Mouse (Mus musculus) lung, embryonic 15.5 days (tissue): ENCODE data around the gene Elavl3. TPM values are rescaled to one million over a fixed set of nuclear protein-coding genes. Genes with fewer than 3 reads are reported as not detected.
A peak's percentile ranks its signal among the peaks of the same experiment; 100 is the strongest.

Source experiments
- ATAC-seq: fragments of 200-750 bp; cut with Nextera tagmentation; 2 replicates; pipeline ENCODE4 v1.8.0; 2017; ENCODE audit warnings: moderate number of reproducible peaks, borderline replicate concordance; ENCODE audit not compliant: low FRiP score, low TSS enrichment; ENCODE audit errors: extremely low read depth
- H3K27ac ChIP-seq: fragments of 300-500 bp; sonication (generic); 2 replicates; pipeline ENCODE4 v1.5.1; 2015; ENCODE audit warnings: moderate library complexity, mild to moderate bottlenecking, inconsistent platforms
- H3K27me3 ChIP-seq: fragments of 300-500 bp; sonication (generic); 2 replicates; pipeline ENCODE4 v1.6.1; 2015; ENCODE audit warnings: inconsistent platforms
- H3K36me3 ChIP-seq: fragments of 300-500 bp; sonication (generic); 2 replicates; pipeline ENCODE4 v1.6.1; 2015; ENCODE audit warnings: inconsistent platforms
- H3K4me1 ChIP-seq: fragments of 300-500 bp; sonication (generic); 2 replicates; pipeline ENCODE4 v1.6.1; 2015; ENCODE audit warnings: inconsistent platforms
- H3K4me2 ChIP-seq: fragments of 300-500 bp; sonication (generic); 2 replicates; pipeline ENCODE4 v1.6.1; 2015; ENCODE audit warnings: inconsistent platforms, mild to moderate bottlenecking, moderate library complexity
- H3K4me3 ChIP-seq: fragments of 300-500 bp; sonication (generic); 2 replicates; pipeline ENCODE4 v1.5.1; 2015; ENCODE audit warnings: mild to moderate bottlenecking, inconsistent platforms
- H3K9ac ChIP-seq: fragments of 300-500 bp; sonication (generic); 2 replicates; pipeline ENCODE4 v1.6.1; 2015; ENCODE audit warnings: inconsistent platforms
- H3K9me3 ChIP-seq: fragments of 300-500 bp; sonication (generic); 2 replicates; pipeline ENCODE4 v1.6.1; 2016; ENCODE audit warnings: inconsistent platforms
- WGBS: fragments of 180-500 bp; shearing (Covaris S2); methylation state at CpG from one replicate; pipeline ENCODE4 v1.1.7; 2015; 5-methylcytosine and 5-hydroxymethylcytosine counted together
- polyA plus RNA-seq: library from polyadenylated mRNA; unstranded; fragments of >200 nt; fragmentation: Nextera tagmentation; extraction: Ambion mirVana; gene quantifications from 2 replicates; pipeline ENCODE4 v1.2.1, GENCODE M21; 2015

Elavl3 gene
- 0.25 and 0.51 TPM in 2 replicates for polyA plus RNA-seq

DNA sequence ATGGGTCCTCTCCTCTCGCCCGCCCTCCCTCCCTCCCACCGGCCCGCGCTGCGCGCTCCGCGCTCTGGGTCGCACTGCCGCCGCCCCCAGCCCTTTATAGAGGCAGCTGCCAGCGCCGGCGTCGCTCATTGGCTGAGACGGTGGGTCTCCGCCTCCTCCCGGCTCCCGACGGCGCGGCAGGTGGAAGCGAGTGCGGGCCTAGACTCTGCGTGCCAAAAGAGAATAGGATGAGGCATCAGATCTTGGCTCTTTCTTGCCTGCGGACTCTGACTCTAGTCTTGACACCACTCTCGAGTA is at the start of gene Elavl3:
Gene Elavl3, minus strand, starts transcription at position 66 of the 297 bp plus-strand sequence.
- H3K9ac ChIP-seq: no peak within 1 kb of the TSS
- H3K27me3 ChIP-seq: peaks cover 80% of the 10 kb centered on the region
- H3K4me3 ChIP-seq: peak within 1 kb of the TSS; percentile 38
- no peak within 1 kb of the TSS for H3K27ac ChIP-seq
- no peaks in the 10 kb centered on the region for H3K9me3 ChIP-seq
- peaks cover 27% of the 10 kb centered on the region for H3K4me1 ChIP-seq
- peak within 1 kb of the TSS; percentile 67 for H3K4me2 ChIP-seq
- WGBS: 2% methylated on average over 20 of the region's 28 CpGs
- ATAC-seq: no peak
- peaks cover 1% of the 10 kb centered on the region; the same call in 1 of the 2 replicates for H3K36me3 ChIP-seq

- Histone ChIP-seq H3K4me2 (peak overlapping the region; percentile 40), H3K4me3 (peak overlapping the region; percentile 18), H3K9me3 (no peaks in the 10 kb centered on the region), H3K27me3 (peaks cover 33% of the 10 kb centered on the region), H3K36me3 (no peaks in the 10 kb centered on the region), H3K27ac (no peak overlapping the region; the same call in 1 of the 2 replicates), H3K9ac (0 out of 2 replicates have a peak overlapping the region, but pooled peaks have one; percentile 2), H3K4me1 (peaks cover 17% of the 10 kb centered on the region)
- peak; percentile 40; the same call in 1 of the 2 replicates for ATAC-seq
- 2% methylated on average over 18 of the region's 18 CpGs for WGBS
Measured at GRCm38 (mm10) chr9:22099922-22100321, 48.1 kb upstream of the Elavl3 start.

GRCm38 (mm10) chr9:22098993-22099696 is 47.3 kb upstream of the Elavl3 start, which contains the start of gene Cnn1:
TSS of gene Cnn1 (plus strand) at chr9:22099216.
- H3K4me3 ChIP-seq: peak within 1 kb of the TSS; percentile 18
- peaks cover 17% of the 10 kb centered on the region for H3K4me1 ChIP-seq
- ATAC-seq: peak; percentile 16; the same call in 1 of the 2 replicates
- 8% methylated on average over 14 of the region's 14 CpGs for WGBS
- H3K9me3 ChIP-seq: no peaks in the 10 kb centered on the region
- H3K4me2 ChIP-seq: peak within 1 kb of the TSS; percentile 40
- H3K36me3 ChIP-seq: no peaks in the 10 kb centered on the region
- H3K27ac ChIP-seq: no peak within 1 kb of the TSS; the same call in 1 of the 2 replicates
- H3K9ac ChIP-seq: 0 out of 2 replicates have a peak within 1 kb of the TSS, but pooled peaks have one; percentile 2
- H3K27me3 ChIP-seq: peaks cover 33% of the 10 kb centered on the region

DNA sequence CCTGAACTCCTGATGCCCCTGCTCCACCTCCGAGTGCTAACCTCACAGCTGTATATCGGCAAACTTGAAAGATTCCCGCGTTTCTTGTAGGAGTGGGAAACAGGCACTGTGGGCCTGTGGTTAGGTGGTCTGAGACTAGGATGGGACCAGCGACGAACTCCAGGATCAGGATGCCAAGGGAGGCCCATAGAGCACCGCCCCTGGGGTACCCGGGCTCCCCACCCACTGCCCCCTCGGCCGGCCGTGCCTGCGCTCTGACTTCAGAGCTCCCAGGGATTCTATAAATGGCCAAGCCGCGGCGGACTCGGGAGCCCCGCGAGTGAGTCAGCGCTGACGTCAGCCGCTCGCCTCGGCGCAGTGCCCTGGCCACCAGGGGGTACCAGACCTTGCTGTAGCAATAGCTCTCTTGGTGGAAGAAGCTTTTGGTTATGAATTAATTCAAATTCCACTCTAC is 44.1 kb upstream of the Elavl3 start:
- H3K4me3 ChIP-seq: peak overlapping the region; percentile 37
- peaks cover 26% of the 10 kb centered on the region for H3K27me3 ChIP-seq
- WGBS: under 1% methylated on average over 24 of the region's 24 CpGs
- peak overlapping the region; percentile 48 for H3K9ac ChIP-seq
- peaks cover 17% of the 10 kb centered on the region for H3K4me1 ChIP-seq
- peak; percentile 55; the same call in 1 of the 2 replicates for ATAC-seq
- H3K27ac ChIP-seq: no peak overlapping the region
- H3K9me3 ChIP-seq: no peaks in the 10 kb centered on the region
- peak overlapping the region; percentile 79 for H3K4me2 ChIP-seq
- H3K36me3 ChIP-seq: no peaks in the 10 kb centered on the region

DNA sequence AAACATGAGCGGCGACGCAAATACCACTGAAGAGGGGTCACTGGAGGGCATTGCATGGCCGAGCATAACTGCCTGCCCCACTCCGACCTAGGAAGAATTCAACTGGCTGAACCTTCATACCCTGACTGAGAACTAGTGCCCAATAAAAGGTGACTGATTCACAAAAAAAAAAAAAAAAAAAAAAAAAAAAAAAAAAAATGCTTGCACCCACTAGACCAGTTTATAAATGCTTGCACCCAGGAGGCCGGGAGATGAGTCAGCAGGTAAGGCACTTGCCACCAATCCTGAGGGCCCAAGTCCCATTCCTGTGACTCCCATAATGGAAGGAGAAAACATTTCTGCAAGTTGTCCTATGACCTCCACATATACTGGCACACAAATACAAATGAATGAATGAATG is 40.9 kb upstream of the Elavl3 start:
- H3K4me3 ChIP-seq: no peak overlapping the region
- no peak for ATAC-seq
- peaks cover 6% of the 10 kb centered on the region; the same call in 1 of the 2 replicates for H3K4me1 ChIP-seq
- no peak overlapping the region for H3K9ac ChIP-seq
- no peak overlapping the region for H3K4me2 ChIP-seq
- 71% methylated on average over 6 of the region's 6 CpGs for WGBS
- H3K9me3 ChIP-seq: no peaks in the 10 kb centered on the region
- H3K36me3 ChIP-seq: no peaks in the 10 kb centered on the region
- no peak overlapping the region for H3K27ac ChIP-seq
- H3K27me3 ChIP-seq: no peaks in the 10 kb centered on the region; the same call in 1 of the 2 replicates

DNA sequence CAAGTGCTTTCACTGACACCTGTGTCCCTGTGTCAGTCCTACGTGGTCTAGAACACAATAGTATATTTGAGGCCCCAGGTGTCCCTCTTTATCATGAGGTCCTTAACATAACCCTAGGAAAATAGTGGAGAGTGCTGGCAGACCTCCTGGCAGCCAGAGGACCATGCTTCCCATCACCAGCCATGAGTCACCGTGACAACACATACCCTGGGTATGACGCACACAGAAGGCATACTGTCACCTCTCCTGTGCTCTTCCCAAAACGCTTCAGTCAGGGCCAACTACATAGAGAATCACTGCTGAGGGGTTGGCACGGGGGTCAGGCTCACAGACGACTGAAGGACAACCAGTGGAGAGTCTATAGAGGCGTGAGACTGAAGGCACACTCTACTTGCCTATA is 38.2 kb upstream of the Elavl3 start:
- 77% methylated on average over 7 of the region's 7 CpGs for WGBS
- Histone ChIP-seq H3K9ac (no peak overlapping the region), H3K9me3 (no peaks in the 10 kb centered on the region), H3K27ac (no peak overlapping the region), H3K36me3 (no peaks in the 10 kb centered on the region), H3K4me2 (no peak overlapping the region), H3K4me1 (no peaks in the 10 kb centered on the region; the same call in 1 of the 2 replicates), H3K27me3 (no peaks in the 10 kb centered on the region; the same call in 1 of the 2 replicates), H3K4me3 (no peak overlapping the region)
- no peak for ATAC-seq

GRCm38 (mm10) chr9:22089281-22089680 is 37.5 kb upstream of the Elavl3 start:
- Histone ChIP-seq H3K4me2 (no peak overlapping the region), H3K27ac (no peak overlapping the region), H3K9me3 (no peaks in the 10 kb centered on the region), H3K9ac (no peak overlapping the region), H3K27me3 (no peaks in the 10 kb centered on the region; the same call in 1 of the 2 replicates), H3K36me3 (no peaks in the 10 kb centered on the region), H3K4me1 (peaks cover 5% of the 10 kb centered on the region; the same call in 1 of the 2 replicates), H3K4me3 (no peak overlapping the region)
- ATAC-seq: no peak
- WGBS: 99% methylated on average over 7 of the region's 7 CpGs

- no peak overlapping the region for H3K4me3 ChIP-seq
- 84% methylated on average over 2 of the region's 2 CpGs for WGBS
- ATAC-seq: no peak
- no peaks in the 10 kb centered on the region for H3K36me3 ChIP-seq
- H3K27me3 ChIP-seq: no peaks in the 10 kb centered on the region
- H3K4me2 ChIP-seq: no peak overlapping the region
- H3K9ac ChIP-seq: no peak overlapping the region
- H3K27ac ChIP-seq: no peak overlapping the region
- peaks cover 5% of the 10 kb centered on the region; the same call in 1 of the 2 replicates for H3K4me1 ChIP-seq
- no peaks in the 10 kb centered on the region for H3K9me3 ChIP-seq
Measured at GRCm38 (mm10) chr9:22087034-22087618, 35.3 kb upstream of the Elavl3 start.

- peak overlapping the region; percentile 90 for H3K27ac ChIP-seq
- no peaks in the 10 kb centered on the region for H3K36me3 ChIP-seq
- H3K4me1 ChIP-seq: peaks cover 5% of the 10 kb centered on the region; the same call in 1 of the 2 replicates
- peak overlapping the region; percentile 82 for H3K4me3 ChIP-seq
- peak overlapping the region; percentile 61; the same call in 1 of the 2 replicates for H3K9ac ChIP-seq
- H3K27me3 ChIP-seq: no peaks in the 10 kb centered on the region
- peak overlapping the region; percentile 67 for H3K4me2 ChIP-seq
- no peak for ATAC-seq
- no peaks in the 10 kb centered on the region for H3K9me3 ChIP-seq
- WGBS: 42% methylated on average over 6 of the region's 6 CpGs
Measured at GRCm38 (mm10) chr9:22086012-22086411, 34.2 kb upstream of the Elavl3 start.

DNA sequence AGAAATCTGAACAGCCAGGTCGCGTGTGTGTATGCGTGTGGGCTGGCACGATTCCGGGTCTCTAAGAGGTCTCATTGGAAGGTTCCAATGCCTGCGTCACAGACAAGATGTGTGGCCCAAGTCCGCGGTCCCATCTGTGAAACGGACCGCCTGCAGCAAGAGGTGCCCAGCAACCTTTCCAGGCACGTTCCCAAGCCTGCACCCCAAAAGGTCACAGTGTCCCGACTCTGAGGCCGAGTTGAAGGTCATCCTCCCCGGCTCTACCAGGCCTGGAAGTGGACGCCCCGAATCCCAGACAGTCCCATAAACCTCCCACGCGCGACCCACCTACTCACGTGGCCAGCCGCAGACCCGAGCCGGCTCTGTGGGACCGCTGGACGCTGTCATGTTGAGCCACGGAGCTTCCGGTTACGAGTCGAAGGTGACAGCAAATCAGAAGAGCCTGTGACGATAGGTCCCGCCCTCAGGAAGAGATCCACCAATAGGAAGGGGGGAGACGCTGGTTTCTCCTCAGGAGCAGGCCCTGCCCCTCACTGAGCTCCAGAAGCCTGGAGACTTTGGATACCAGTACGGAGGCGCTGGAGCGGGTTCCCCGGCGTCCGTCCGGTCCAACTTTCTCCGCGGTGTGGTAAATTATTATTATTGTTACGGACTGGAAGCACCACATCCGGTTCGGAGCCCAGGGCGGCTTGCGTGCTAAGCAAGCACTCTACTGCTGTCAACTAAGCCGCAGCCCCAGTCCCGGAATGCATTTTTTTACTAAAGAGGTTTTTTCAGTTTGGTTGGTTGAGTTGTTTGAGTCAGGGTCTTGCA is 33.4 kb upstream of the Elavl3 start, which contains the start of gene Ecsit:
Gene Ecsit, minus strand, starts transcription at position 417 of the 813 bp plus-strand sequence.
- peak within 1 kb of the TSS; percentile 79 for H3K4me2 ChIP-seq
- WGBS: under 1% methylated on average over 48 of the region's 48 CpGs
- H3K4me1 ChIP-seq: peaks cover 5% of the 10 kb centered on the region; the same call in 1 of the 2 replicates
- peak; percentile 99 for ATAC-seq
- H3K27me3 ChIP-seq: no peaks in the 10 kb centered on the region
- peak within 1 kb of the TSS; percentile 82 for H3K4me3 ChIP-seq
- no peaks in the 10 kb centered on the region for H3K9me3 ChIP-seq
- peak within 1 kb of the TSS; percentile 90 for H3K27ac ChIP-seq
- no peaks in the 10 kb centered on the region for H3K36me3 ChIP-seq
- peak within 1 kb of the TSS; percentile 68 for H3K9ac ChIP-seq

GRCm38 (mm10) chr9:22084667-22085021 is 32.8 kb upstream of the Elavl3 start:
- ATAC-seq: no peak
- H3K27ac ChIP-seq: no peak overlapping the region; the same call in 1 of the 2 replicates

More at GRCm38 (mm10) chr9:22084667-22085021, 32.8 kb upstream of the Elavl3 start:
- no peaks in the 10 kb centered on the region for H3K36me3 ChIP-seq
- no peaks in the 10 kb centered on the region for H3K27me3 ChIP-seq
- peak overlapping the region; percentile 82 for H3K4me3 ChIP-seq
- WGBS: 29% methylated on average over 4 of the region's 4 CpGs
- H3K9me3 ChIP-seq: no peaks in the 10 kb centered on the region
- peaks cover 5% of the 10 kb centered on the region; the same call in 1 of the 2 replicates for H3K4me1 ChIP-seq
- peak overlapping the region; percentile 68 for H3K9ac ChIP-seq
- H3K4me2 ChIP-seq: peak overlapping the region; percentile 79
